Mouse (Mus musculus): Measurements from ENCODE around the gene Cnpy3. TPM values are rescaled to one million over a fixed set of nuclear protein-coding genes. Genes with fewer than 3 reads are reported as not detected.
A peak's percentile ranks its signal among the peaks of the same experiment; 100 is the strongest.
"Not testable (repeated sequence)": the region's sequence is repeated elsewhere in the genome, so short reads cannot be mapped to it uniquely, and the experiment has no call there.

The Cnpy3 gene
- 10 to 100 TPM; 18.8 to 20.1 TPM for total RNA-seq (2021)

DNA sequence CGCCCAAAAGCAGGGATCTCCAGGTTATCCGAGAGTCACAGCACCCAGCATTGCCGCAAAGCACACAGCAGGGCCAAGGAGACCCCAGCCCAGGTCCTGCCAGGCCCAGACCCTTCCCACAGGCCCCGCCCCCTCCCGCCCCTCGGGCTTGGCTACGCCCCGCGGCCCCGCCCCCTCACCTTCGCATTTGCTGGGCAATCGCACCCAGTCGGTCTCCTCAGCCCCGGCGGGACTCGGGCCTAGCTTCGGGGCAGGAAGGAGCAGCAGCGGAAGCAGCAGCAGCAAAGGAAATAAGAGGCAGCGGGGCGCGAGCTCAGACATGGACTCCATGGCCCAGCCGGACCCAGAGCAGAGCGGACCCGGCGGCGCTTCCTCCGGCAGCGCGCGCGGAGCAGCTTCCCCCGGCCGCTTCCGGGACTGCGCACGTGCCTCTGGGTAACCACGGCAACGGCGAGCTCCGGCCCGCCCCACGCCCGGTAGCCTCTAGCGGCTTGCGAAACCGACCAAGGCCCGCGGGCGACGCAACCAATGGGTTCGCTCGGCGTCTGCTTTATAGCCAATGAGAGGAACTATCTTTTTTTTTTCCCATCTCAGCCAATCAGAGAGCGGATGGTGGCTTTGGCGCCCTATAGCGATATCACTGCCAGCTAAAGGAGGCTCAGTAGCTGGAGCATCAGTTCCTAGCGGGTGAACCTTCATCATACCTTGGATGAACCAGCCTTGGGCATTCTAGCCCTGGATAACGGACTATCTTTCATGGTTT is at the start of gene Cnpy3:
Gene Cnpy3 (minus strand): TSS at position 421 of the 763 bp plus-strand sequence.
- intact Hi-C loops (cut with DNase I), result no loop called here
- DNase-seq (ENCODE audit: low spot score), result peak; percentile 95

GRCm38 (mm10) chr17:46801761-46802160 is 49.7 kb upstream of the Cnpy3 start:
- intact Hi-C loops (cut with DNase I), result no loop called here

GRCm38 (mm10) chr17:46799680-46800079 is 47.7 kb upstream of the Cnpy3 start:
- DNase-seq (ENCODE audit: low spot score), result no peak
- intact Hi-C loops (cut with DNase I), result no loop called here

More at GRCm38 (mm10) chr17:46801761-46802160, 49.7 kb upstream of the Cnpy3 start:
- DNase-seq (ENCODE audit: low spot score), result no peak

- DNase-seq (ENCODE audit: low spot score), result no peak
- intact Hi-C loops (cut with DNase I), result no loop called here
Observed at GRCm38 (mm10) chr17:46797386-46797785, 45.4 kb upstream of the Cnpy3 start.

DNA sequence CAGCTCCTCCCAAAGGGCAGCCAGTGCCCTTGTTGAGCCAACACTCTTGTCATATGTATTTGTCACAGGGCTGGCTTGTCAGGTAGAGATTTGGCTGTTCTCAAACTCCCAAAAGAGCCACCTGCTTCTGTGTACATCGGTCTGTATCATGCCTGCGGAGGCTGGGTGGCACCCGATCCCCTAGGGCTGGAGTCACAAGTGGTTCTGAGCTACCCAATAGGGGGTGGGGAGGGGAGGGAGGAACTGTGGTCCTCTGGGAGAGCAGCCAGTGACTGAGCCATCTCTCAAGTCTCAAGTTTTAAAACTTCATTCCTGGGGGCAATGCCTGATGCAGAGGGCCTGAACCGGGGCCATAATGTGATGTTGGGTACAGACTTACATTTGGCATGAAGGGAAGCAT is 44.7 kb upstream of the Cnpy3 start:
- intact Hi-C loops (cut with DNase I), result no loop called here
- DNase-seq (ENCODE audit: low spot score), result no peak

- intact Hi-C loops (cut with DNase I), result no loop called here
- DNase-seq (ENCODE audit: low spot score), result no peak
Observed at GRCm38 (mm10) chr17:46792963-46793362, 40.9 kb upstream of the Cnpy3 start.

- intact Hi-C loops (cut with DNase I); DNase-seq (ENCODE audit: low spot score): not testable (repeated sequence)
Observed at GRCm38 (mm10) chr17:46787974-46788373, 36.0 kb upstream of the Cnpy3 start.

DNA sequence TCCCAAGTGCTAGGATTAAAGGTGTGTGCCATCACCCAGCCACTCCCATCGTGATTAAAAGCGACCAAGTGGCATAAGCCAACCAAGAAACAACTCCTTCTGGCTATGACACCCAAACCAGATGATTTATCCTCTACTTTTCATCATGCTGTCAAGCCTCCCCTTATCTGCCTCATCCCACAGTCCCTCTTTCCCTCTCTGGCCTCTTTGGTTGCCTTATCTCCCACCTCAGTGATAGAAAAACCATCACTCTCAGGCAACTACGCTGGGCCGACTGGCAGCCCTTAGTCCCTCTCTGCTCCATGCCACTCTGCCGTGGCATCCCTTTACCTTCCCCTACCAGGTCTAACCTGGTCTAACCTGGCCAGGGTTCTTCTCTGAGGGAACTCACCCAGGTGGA is 34.9 kb upstream of the Cnpy3 start:
- intact Hi-C loops (cut with DNase I), result no loop called here
- no peak for DNase-seq (ENCODE audit: low spot score)

DNA sequence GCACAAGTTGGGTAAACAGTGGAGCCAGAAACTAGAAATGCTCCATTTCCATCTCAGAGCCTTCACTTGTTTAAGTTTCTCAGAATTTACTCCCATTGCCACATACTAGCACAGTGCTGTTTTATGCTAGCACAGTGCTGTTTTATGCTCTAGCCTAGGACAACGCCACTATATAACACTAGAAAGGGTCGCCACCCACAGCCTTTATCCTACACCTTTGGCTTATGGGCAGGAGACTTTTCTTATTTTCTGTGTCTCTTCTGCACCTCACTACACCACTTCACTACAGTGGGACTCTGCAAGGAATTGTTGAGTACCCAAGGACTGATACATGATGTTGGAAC is 31.2 kb upstream of the Cnpy3 start:
- intact Hi-C loops (cut with DNase I), result loop anchor here (2.0 kb wide), 1 partner anchor 104 kb away; no protein-coding TSS in a partner anchor
- no peak for DNase-seq (ENCODE audit: low spot score)

DNA sequence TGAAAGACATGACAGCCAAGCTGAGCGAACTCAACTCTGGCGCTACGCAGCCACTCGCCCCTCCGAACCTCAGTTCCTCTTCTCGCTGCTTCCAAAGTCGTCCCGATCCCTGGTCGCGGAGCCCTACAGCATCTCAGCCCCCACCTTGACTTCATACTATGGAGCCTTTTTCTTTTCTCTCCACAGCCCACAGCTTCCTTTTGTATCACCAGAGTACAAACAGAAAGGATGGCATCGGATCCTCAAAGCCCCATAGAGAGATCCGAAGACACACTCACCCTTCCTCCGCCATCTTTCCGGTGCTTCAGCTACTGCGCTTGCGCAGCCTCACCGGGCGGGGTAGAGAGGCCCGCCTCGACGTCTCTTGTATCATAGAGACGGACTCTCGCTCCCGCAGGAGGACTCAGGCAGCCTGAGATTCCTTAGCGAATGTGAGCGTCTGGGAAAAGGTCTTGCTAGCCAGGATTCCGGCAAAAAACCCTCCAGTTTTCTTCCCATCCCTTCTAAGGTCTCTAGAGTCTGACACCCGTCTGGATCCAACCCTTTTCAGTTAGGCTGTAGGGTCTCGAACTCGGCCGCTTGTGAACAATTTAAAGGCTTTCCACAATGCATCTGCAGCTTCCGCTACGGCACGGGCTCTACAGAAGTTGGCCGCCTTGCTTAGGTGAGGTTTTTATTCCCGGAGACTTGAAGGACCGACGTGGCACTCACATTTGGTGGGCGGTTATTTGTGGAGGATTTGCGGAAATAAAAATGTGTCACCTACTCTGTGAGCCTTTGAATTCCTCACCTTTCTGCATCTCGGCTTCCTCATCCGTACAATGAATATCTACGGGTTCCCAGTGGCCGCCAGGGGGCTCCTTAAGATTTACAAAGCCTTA is 30.6 kb upstream of the Cnpy3 start, which contains the start of gene Rpl7l1:
Gene Rpl7l1 (minus strand): TSS at position 332 of the 881 bp plus-strand sequence.
- intact Hi-C loops (cut with DNase I), result loop anchor here (1.0 to 2.0 kb wide), 2 partner anchors 75 to 104 kb away; no protein-coding TSS in a partner anchor
- peak; percentile 83 for DNase-seq (ENCODE audit: low spot score)

DNA sequence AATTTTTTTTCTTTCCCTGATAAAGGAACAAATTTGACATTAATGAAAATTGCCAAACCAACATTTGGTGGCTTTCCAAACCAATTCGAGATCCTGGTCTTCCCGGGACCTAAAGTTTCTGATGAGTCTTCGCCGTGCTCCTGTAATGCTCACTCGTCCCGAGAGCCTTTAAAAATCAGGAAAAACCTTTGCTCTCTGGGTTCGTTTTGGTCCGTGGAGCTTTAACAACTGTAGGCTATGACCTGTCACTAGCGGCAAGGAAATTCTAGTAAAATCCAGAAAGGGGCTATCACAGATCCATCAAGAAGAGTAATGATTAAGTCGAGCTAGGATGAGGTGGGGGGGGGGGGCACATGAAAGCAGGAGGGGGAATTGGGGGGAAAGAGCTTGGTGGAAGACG is 29.9 kb upstream of the Cnpy3 start:
- DNase-seq (ENCODE audit: low spot score), result no peak
- intact Hi-C loops (cut with DNase I), result loop anchor here (1.0 to 2.0 kb wide), 2 partner anchors 75 to 105 kb away; no protein-coding TSS in a partner anchor

DNA sequence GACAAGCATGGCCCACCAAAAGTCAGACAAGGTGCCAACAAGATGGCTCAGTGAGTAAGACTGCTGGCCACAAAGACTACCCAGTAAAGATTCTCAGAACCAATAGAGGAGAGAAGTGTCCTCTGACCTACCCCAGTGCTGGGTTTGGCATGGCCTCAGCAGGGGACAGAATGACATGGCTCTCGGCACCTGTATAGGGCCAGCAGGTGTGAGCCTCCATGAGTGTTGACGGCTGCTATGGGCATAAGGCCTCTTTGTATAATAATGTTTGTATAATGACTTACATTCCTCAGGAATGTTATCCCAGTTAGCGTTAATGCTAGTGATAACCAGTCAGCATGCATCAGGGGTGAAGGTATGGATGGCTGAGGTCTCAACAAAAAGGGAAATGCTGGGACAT is 24.1 kb upstream of the Cnpy3 start:
- DNase-seq (ENCODE audit: low spot score), result no peak
- intact Hi-C loops (cut with DNase I), result no loop called here

- intact Hi-C loops (cut with DNase I), result no loop called here
- DNase-seq (ENCODE audit: low spot score), result no peak
Observed at GRCm38 (mm10) chr17:46775070-46775469, 23.1 kb upstream of the Cnpy3 start.

- intact Hi-C loops (cut with DNase I), result no loop called here
- no peak for DNase-seq (ENCODE audit: low spot score)
Observed at GRCm38 (mm10) chr17:46774131-46774472, 22.1 kb upstream of the Cnpy3 start.

- no peak for DNase-seq (ENCODE audit: low spot score)
- intact Hi-C loops (cut with DNase I), result no loop called here
Observed at GRCm38 (mm10) chr17:46773278-46774130, 21.5 kb upstream of the Cnpy3 start.

DNA sequence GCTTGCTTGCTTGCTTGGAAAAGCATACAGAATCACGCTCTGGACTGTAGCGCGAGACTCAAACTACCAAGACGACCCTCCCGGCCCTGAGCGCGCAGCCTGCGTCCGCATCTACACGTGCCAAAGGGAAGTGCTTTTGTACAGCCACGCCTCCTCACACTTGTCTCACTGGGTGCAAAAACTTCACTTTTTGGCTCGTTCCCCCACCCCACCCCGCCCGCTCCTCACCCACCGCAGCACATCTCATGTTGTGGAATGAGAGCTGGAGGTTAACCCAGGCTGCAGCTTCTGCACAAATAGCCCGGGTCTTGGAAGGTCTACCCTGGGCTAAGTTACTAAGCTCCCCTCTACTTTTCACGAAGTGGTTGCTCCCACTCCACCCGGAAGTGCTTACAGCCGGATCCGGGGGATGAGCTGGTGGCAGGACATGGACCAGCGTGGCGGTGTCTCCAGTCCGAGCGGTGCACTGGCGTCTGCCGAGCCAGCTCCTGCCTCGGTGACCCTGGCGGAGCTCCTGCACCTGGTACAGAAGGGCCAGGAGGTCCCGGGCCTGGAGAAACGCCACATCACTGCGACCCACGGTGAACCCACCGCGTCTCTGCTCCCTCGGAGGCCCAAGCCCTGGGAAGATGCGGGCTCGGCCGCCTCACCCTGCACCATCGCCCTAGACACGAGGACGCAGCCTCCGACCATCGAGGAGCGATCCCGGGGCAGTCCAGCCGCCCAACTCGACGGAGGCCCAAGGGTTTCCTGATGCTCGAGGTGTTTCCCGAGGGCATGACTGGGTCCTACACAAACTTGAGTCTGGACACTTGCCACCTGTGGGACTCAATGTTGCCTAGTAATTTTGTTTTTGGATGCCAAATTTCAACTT is 20.6 kb upstream of the Cnpy3 start, which contains the start of gene 2310039H08Rik:
Gene 2310039H08Rik (plus strand): TSS at position 232 of the 874 bp plus-strand sequence.
- intact Hi-C loops (cut with DNase I), result no loop called here

DNA sequence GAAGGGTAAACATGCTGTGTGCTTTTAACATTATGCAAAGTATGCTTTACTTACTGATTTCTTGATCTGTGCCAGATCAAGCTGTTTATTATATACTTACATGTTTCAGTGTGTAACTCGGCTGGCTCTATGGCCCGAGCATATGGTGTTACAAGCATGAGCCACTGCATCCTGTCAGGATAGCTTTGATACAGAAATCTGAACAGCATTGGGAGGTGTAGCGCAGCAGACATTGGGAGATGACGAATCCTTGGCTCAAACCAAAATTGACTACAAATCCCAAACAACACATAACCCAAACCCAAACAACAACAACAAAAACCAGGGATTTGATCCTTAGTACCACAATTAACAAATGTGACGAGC is 20.0 kb upstream of the Cnpy3 start:
- intact Hi-C loops (cut with DNase I), result no loop called here

More for the DNA sequence above, 20.6 kb upstream of the Cnpy3 start, which contains the start of gene 2310039H08Rik:
- DNase-seq (ENCODE audit: low spot score), result peak; percentile 74

DNA sequence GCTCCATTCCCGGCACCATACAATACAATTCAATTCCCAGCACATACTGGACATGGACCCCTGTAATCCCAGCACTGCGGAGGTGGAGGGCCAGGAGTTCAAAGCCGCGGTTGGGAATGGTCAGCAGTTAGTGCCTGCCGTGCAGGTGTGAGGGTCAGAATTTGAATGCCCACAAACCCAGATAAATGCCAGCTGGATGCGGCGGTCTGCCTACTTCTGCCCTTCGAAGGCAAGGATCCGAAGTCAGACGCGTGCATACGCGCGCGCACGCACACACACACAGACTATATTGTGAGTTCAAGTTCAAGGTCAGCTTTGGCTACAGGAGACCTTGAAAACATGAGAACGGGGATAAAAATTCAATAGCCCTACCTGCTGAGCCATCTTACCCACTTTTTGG is 19.6 kb upstream of the Cnpy3 start:
- intact Hi-C loops (cut with DNase I), result no loop called here
- DNase-seq (ENCODE audit: low spot score), result no peak

More for the DNA sequence above, 20.0 kb upstream of the Cnpy3 start:
- DNase-seq (ENCODE audit: low spot score), result no peak

DNA sequence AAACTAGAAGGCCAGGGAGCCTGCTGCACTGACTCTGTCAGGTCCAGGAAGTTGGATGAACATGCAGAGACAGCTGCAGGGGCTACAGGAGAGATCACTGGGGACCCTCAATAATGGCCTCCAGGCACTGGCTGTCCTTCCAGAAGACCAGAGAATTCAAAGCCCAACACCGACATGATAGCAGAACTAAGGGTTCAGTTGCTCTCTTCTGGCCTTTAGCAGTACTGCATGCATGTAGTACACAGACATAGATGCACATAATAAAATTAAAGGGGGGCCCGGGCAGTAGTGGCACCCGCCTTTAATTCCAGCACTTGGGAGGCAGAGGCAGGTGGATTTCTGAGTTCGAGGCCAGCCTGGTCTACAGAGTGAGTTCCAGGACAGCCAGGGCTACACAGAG is 19.0 kb upstream of the Cnpy3 start:
- DNase-seq (ENCODE audit: low spot score), result no peak
- intact Hi-C loops (cut with DNase I), result no loop called here

Measured in heart, postnatal 25 days (tissue).